Mouse (Mus musculus) adipose tissue, adult 10 weeks (tissue): ENCODE measurements around the gene Igfbp5. TPM values are rescaled to one million over a fixed set of nuclear protein-coding genes. Genes with fewer than 3 reads are reported as not detected.

Experiments used
- polyA plus RNA-seq: library from polyadenylated mRNA; stranded (reverse); fragments of 350-450 nt; fragmentation: Illumina TruSeq; extraction: RNeasy Lipid Tissue Mini Kit (QIAGEN cat#74804); gene quantifications from one replicate; pipeline ENCODE4 v1.2.3, GENCODE M21; 2014; ENCODE audit warnings: low read depth, low replicate concordance

Igfbp5 gene
- polyA plus RNA-seq: 91.3 TPM

GRCm38 (mm10) chr1:72874287-72875211, at the start of gene Igfbp5:
Igfbp5 (minus strand) TSS chr1:72874884.

GRCm38 (mm10) chr1:72823751-72824706, 50.7 kb downstream of the Igfbp5 start, which contains the start of gene Igfbp2:
Igfbp2 (plus strand) TSS chr1:72824503.

Other genes starting within 250 kb of the Igfbp5 start
- gene Ankar, start 174.3 kb downstream of the Igfbp5 start, polyA plus RNA-seq: 1.2 TPM
- gene Rpl37a, start 163.6 kb downstream of the Igfbp5 start, polyA plus RNA-seq: 1,203 TPM
- 28.1 TPM for gene Igfbp2, start 50.4 kb downstream of the Igfbp5 start, polyA plus RNA-seq
- 215 TPM for gene Tnp1, start 141.0 kb upstream of the Igfbp5 start, polyA plus RNA-seq